ENCODE assay signal across 12 mouse cellular contexts in genomic region chr14:105240120-105240519, GRCm38 (mm10).
"Had no signal": no experiment of that assay in that cellular context is flagged by ENCODE, and none has a peak within 500 bp of the region (broad histone marks: within the 10 kb centered on the region; RNA-seq: fewer than 3 reads in every experiment).

No protein-coding gene starts in this region.

- H3K27me3 ChIP-seq: limb, embryonic 15.5 days; liver, embryonic 12.5 days; megakaryocyte, embryonic 14.5 days; midbrain, embryonic 15.5 days; neural tube, embryonic 12.5 days had no signal

- H3K4me1 ChIP-seq: limb, embryonic 15.5 days; liver, embryonic 12.5 days; megakaryocyte, embryonic 14.5 days; midbrain, embryonic 15.5 days; neural tube, embryonic 12.5 days had no signal

- H3K9ac ChIP-seq: limb, embryonic 15.5 days; liver, embryonic 12.5 days; lung, embryonic 14.5 days; midbrain, embryonic 15.5 days; neural tube, embryonic 12.5 days had no signal

- H3K4me3 ChIP-seq: limb, embryonic 15.5 days; liver, embryonic 12.5 days; megakaryocyte, embryonic 14.5 days; midbrain, embryonic 15.5 days; neural tube, embryonic 12.5 days had no signal

- H3K27ac ChIP-seq: limb, embryonic 15.5 days; liver, embryonic 12.5 days; midbrain, embryonic 15.5 days; neural tube, embryonic 12.5 days had no signal

- H3K9me3 ChIP-seq: limb, embryonic 15.5 days; liver, embryonic 12.5 days; megakaryocyte, embryonic 14.5 days; midbrain, embryonic 15.5 days; neural tube, embryonic 12.5 days had no signal

- H3K36me3 ChIP-seq: limb, embryonic 15.5 days; liver, embryonic 12.5 days; midbrain, embryonic 15.5 days; neural tube, embryonic 12.5 days had no signal

- H3K4me2 ChIP-seq: limb, embryonic 15.5 days; liver, embryonic 12.5 days; lung, embryonic 14.5 days; midbrain, embryonic 11.5 days; midbrain, embryonic 15.5 days; neural tube, embryonic 12.5 days had no signal

- ATAC-seq: liver, embryonic 12.5 days; midbrain, embryonic 15.5 days had no signal

- DNase-seq: kidney, postnatal 25 days; lung, embryonic 14.5 days; lung, postnatal 10 days; lung, postnatal 4 days; right cerebral cortex, postnatal 4 days; spleen, adult 18-20 months had no signal
